Comparison of ENCODE assay signal across 8 mouse cellular contexts in the genomic region with DNA sequence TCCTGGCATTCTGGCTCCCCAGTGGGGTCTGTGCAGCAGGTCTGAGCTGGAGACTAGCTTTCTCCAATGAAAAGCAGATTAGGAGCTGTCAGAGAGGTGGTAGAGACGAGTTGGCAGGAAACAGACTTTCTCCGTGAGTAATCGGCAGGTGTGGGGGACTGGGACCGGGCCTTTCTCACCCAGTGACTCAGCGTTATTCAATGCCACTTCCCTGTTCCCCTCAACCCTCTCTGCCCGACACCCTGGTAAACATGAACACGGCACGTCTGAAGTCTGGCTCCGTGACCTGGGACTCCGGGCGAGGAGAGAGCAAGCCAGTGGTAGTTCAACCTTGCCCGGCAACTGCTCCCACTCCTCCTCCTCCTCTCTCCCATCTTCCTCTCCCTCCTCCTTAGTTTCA. TPM values are rescaled to one million over a fixed set of nuclear protein-coding genes. Genes with fewer than 3 reads are reported as not detected.
A peak's percentile ranks its signal among the peaks of the same experiment; 100 is the strongest.
DNase-seq lines count a peak whose midpoint lies in the region; ATAC-seq and TF ChIP-seq lines count a peak whose summit lies in the region.

No protein-coding gene starts in this region.

- H3K4me3 ChIP-seq in embryonic facial prominence, embryonic 13.5 days, result no peak overlapping the region
- H3K4me3 ChIP-seq in embryonic facial prominence, embryonic 10.5 days, result no peak overlapping the region
- no peak overlapping the region for H3K4me3 ChIP-seq in C2C12 (ENCODE audit: insufficient read depth, poor library complexity, severe bottlenecking)
- peak overlapping the region; percentile 87 for H3K4me3 ChIP-seq in megakaryocyte, embryonic 14.5 days (replicated peaks)
- H3K4me3 ChIP-seq in hindbrain, embryonic 11.5 days (ENCODE audit: low read depth, low read length), result no peak overlapping the region

- H3K4me1 ChIP-seq in embryonic facial prominence, embryonic 13.5 days, result peaks cover 84% of the 10 kb centered on the region
- H3K4me1 ChIP-seq in embryonic facial prominence, embryonic 10.5 days, result peaks cover 93% of the 10 kb centered on the region
- peaks cover 68% of the 10 kb centered on the region for H3K4me1 ChIP-seq in megakaryocyte, embryonic 14.5 days
- H3K4me1 ChIP-seq in hindbrain, embryonic 11.5 days (replicated peaks; ENCODE audit: control insufficient read depth, insufficient read depth, low read length), result peaks cover 15% of the 10 kb centered on the region

- peak overlapping the region; percentile 22; the same call in 1 of the 2 replicates for H3K27ac ChIP-seq in embryonic facial prominence, embryonic 13.5 days
- H3K27ac ChIP-seq in embryonic facial prominence, embryonic 10.5 days (replicated peaks), result no peak overlapping the region
- no peak overlapping the region for H3K27ac ChIP-seq in hindbrain, embryonic 11.5 days (ENCODE audit: low read depth, low read length)

- peaks cover 44% of the 10 kb centered on the region for H3K79me2 ChIP-seq in C2C12 (ENCODE audit: control insufficient read depth, insufficient read depth)

- ATAC-seq in embryonic facial prominence, embryonic 13.5 days (ENCODE audit: insufficient number of reproducible peaks, insufficient read depth, low FRiP score, low TSS enrichment, low read depth), result no peak
- ATAC-seq in hematopoietic stem cell, adult 5-6 weeks (replicated peaks in 1 of 2; ENCODE audit: insufficient read depth in 1 of 2, low FRiP score in 2 of 2, low TSS enrichment in 1 of 2, low read depth in 1 of 2, poor library complexity in 2 of 2, severe bottlenecking in 2 of 2), result peak; percentile 80 to 90
- no peak; the same call in 1 of the 2 replicates for ATAC-seq in frontal cortex, adult (ENCODE audit: low TSS enrichment)
- ATAC-seq in hindbrain, embryonic 11.5 days (ENCODE audit: low FRiP score), result no peak

- TF ChIP-seq CTCF in C2C12 (IDR thresholded peaks at IDR 0.05; ENCODE audit: control insufficient read depth, insufficient read depth, insufficient read length), result no peak

- H3K79me3 ChIP-seq in C2C12 (ENCODE audit: low read depth), result peaks cover 4% of the 10 kb centered on the region

- 37% methylated on average over 12 of the region's 12 CpGs for WGBS in embryonic facial prominence, embryonic 13.5 days
- WGBS in embryonic facial prominence, embryonic 10.5 days, result 74% methylated on average over 12 of the region's 12 CpGs
- 71% methylated on average over 12 of the region's 12 CpGs for whole genome bisulfite sequencing in hindbrain, embryonic 11.5 days

- H3ac ChIP-seq in C2C12 (ENCODE audit: control insufficient read depth, insufficient read length, low read depth), result no peak overlapping the region

- H3K36me3 ChIP-seq in embryonic facial prominence, embryonic 13.5 days, result 0 out of 2 replicates have a peak, but pooled peaks cover 3% of the 10 kb centered on the region
- no peaks in the 10 kb centered on the region for H3K36me3 ChIP-seq in embryonic facial prominence, embryonic 10.5 days (replicated peaks)
- no peaks in the 10 kb centered on the region for H3K36me3 ChIP-seq in C2C12 (ENCODE audit: control insufficient read depth, insufficient read depth)
- no peaks in the 10 kb centered on the region for H3K36me3 ChIP-seq in megakaryocyte, embryonic 14.5 days (replicated peaks; ENCODE audit: low read length)
- no peaks in the 10 kb centered on the region for H3K36me3 ChIP-seq in hindbrain, embryonic 11.5 days (ENCODE audit: control insufficient read depth, insufficient read depth, low read length)

- no peak overlapping the region for H3K4me2 ChIP-seq in embryonic facial prominence, embryonic 13.5 days
- no peak overlapping the region for H3K4me2 ChIP-seq in hindbrain, embryonic 11.5 days (replicated peaks; ENCODE audit: low read depth, low read length)

- no peaks in the 10 kb centered on the region for H3K9me3 ChIP-seq in embryonic facial prominence, embryonic 13.5 days
- no peaks in the 10 kb centered on the region for H3K9me3 ChIP-seq in embryonic facial prominence, embryonic 10.5 days
- no peaks in the 10 kb centered on the region for H3K9me3 ChIP-seq in megakaryocyte, embryonic 14.5 days
- no peaks in the 10 kb centered on the region for H3K9me3 ChIP-seq in hindbrain, embryonic 11.5 days (ENCODE audit: control insufficient read depth, low read length)

- no peak for DNase-seq in embryonic facial prominence, embryonic 10.5 days (ENCODE audit: low spot score)
- no peak for DNase-seq in spleen, postnatal 10 days (ENCODE audit: low spot score in 2 of 2)
- DNase-seq in hindbrain, embryonic 11.5 days (ENCODE audit: low spot score), result no peak

- H3K9ac ChIP-seq in embryonic facial prominence, embryonic 13.5 days, result no peak overlapping the region
- H3K9ac ChIP-seq in hindbrain, embryonic 11.5 days (ENCODE audit: low read depth, low read length), result no peak overlapping the region

- no peaks in the 10 kb centered on the region for H3K27me3 ChIP-seq in embryonic facial prominence, embryonic 13.5 days
- no peaks in the 10 kb centered on the region for H3K27me3 ChIP-seq in embryonic facial prominence, embryonic 10.5 days (replicated peaks; ENCODE audit: low read depth, poor library complexity, severe bottlenecking)
- no peaks in the 10 kb centered on the region for H3K27me3 ChIP-seq in C2C12 (ENCODE audit: control insufficient read depth, insufficient read depth, insufficient read length)
- peaks cover 61% of the 10 kb centered on the region for H3K27me3 ChIP-seq in megakaryocyte, embryonic 14.5 days (replicated peaks)
- H3K27me3 ChIP-seq in hindbrain, embryonic 11.5 days (ENCODE audit: control insufficient read depth, insufficient read depth, low read length), result no peaks in the 10 kb centered on the region

TF ChIP-seq in C2C12, 6 proteins besides CTCF, POLR2A, EP300 and RAD21:
- TF ChIP-seq MYOD1 (IDR thresholded peaks at IDR 0.05; ENCODE audit: control insufficient read depth, insufficient read length, low read depth) (peak; percentile 65), USF1 (IDR thresholded peaks at IDR 0.05; ENCODE audit: low read depth) (no peak)

RNA-seq across cellular contexts. Expression of gene Ephb2, which starts 33.3 kb away (rescaled TPM):
- 7.9 and 13.3 TPM in 2 replicates for polyA plus RNA-seq in embryonic facial prominence, embryonic 13.5 days (2015; fragmentation: Nextera tagmentation; extraction: Ambion mirVana)
- 10.7 and 12.4 TPM in 2 replicates for polyA plus RNA-seq in embryonic facial prominence, embryonic 10.5 days (2016; fragmentation: Nextera tagmentation; extraction: Ambion mirVana)
- 16.8 TPM for polyA plus RNA-seq in C2C12 (2012; fragmentation: generic; extraction: Trizol)
- 3.9 and 7.2 TPM in 2 replicates for total RNA-seq in hematopoietic stem cell, adult 5-6 weeks (2017)
- 0.20 TPM in 1 of 2 replicates, not detected in the other for polyA plus RNA-seq in megakaryocyte, embryonic 14.5 days (2012; ENCODE audit: insufficient read depth, low replicate concordance)
- polyA plus RNA-seq in hindbrain, embryonic 11.5 days (2014; fragmentation: Nextera tagmentation; extraction: Ambion mirVana), result 18.5 and 20.1 TPM in 2 replicates

Comparison
In these comparisons a context has a peak if more than half of its experiments do, and no peak if none do; other contexts are left out.
1. ATAC-seq: peak in hematopoietic stem cell, adult 5-6 weeks (2 of 2); none in embryonic facial prominence, embryonic 13.5 days (single experiment), frontal cortex, adult (single experiment) and hindbrain, embryonic 11.5 days (single experiment).